Mouse (Mus musculus) gastrocnemius, postnatal 36 days (tissue): Measurements from ENCODE around the gene Psmd13. TPM values are rescaled to one million over a fixed set of nuclear protein-coding genes. Genes with fewer than 3 reads are reported as not detected.

ENCODE experiments used
- DNase-seq, 2 experiments: peaks; one replicate each; pipeline ENCODE4 v3.0.0; 2022
- intact Hi-C: fragments of 180-260 bp; cut with DNase I; formaldehyde crosslinking; loops from one replicate; pipeline ENCODE4 v1.15.1; 2025
- long read RNA-seq, 2 experiments: library from polyadenylated mRNA; stranded (forward); transcript quantifications; one replicate each; pipeline ENCODE4 v2.0.0; 2021
- total RNA-seq, 2 experiments: library from RNA; stranded (reverse); gene quantifications; 2 replicates each; pipeline ENCODE4 v1.2.3; 2021

Psmd13 gene
- total RNA-seq, result 10 to 100 TPM; 78.3 to 78.9 TPM
- long read RNA-seq, experiment 1, transcript Psmd13-201 (13 exons, 1,989 nt), result major isoform, 66 of 94 reads
- long read RNA-seq, experiment 1, partial matches to known transcripts, result 3 of 94 reads
- long read RNA-seq, experiment 1, other reads (novel, unspliced or antisense), result 25 of 94 reads
- long read RNA-seq, experiment 2, transcript Psmd13-201 (13 exons, 1,989 nt), result major isoform, 101 of 128 reads
- long read RNA-seq, experiment 2, partial matches to known transcripts, result 23 of 128 reads
- long read RNA-seq, experiment 2, other reads (novel, unspliced or antisense), result 4 of 128 reads

DNA sequence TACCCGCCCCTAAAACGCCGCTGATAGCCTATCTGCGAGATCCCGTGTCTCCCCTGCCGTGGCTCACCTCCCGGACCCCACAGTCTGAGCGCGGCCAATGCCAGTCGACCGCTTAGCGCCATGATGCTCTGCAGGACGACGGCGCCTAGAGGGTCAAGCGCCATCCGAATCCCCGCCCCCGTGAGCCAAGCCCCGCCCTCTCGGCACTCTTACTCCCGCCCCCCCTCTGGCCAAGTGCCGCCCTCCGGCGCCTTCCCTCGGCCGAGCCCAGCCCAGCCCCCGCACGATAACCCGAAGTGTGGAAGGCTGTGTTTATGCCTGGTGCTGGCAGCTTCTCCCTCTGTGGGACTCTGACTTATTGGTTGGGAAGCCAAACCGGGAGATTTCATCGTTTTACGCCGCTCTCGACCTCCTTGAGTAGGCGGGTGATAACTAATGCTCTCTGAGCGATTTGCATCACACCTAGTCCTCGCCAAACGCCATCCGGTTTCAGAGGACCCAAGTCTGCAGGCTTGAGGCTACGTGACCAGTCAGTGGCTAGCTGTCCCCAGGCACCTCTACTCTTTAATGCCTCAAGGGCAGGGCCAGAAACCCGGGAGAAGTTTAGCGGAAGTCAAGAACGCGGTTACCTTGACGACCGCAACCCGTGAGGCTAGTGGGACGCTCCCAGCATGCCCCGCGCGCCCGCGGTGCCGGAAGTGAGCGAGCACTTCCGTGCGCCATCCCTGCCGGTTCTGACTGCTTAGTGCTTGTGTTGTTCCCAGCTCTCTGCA is at the start of gene Psmd13, which contains the start of gene Sirt3:
TSS of gene Psmd13 (plus strand) at position 273 of the 773 bp plus-strand sequence.
TSS of gene Sirt3 (minus strand) at position 614 of the 773 bp plus-strand sequence.
- DNase-seq, result peak; percentile 88 to 91
- intact Hi-C loops, result loop anchor here (2.0 kb wide), 1 partner anchor 25 kb away; the partner anchor contains the start of genes Bet1l, Gm45785 and Ric8a

DNA sequence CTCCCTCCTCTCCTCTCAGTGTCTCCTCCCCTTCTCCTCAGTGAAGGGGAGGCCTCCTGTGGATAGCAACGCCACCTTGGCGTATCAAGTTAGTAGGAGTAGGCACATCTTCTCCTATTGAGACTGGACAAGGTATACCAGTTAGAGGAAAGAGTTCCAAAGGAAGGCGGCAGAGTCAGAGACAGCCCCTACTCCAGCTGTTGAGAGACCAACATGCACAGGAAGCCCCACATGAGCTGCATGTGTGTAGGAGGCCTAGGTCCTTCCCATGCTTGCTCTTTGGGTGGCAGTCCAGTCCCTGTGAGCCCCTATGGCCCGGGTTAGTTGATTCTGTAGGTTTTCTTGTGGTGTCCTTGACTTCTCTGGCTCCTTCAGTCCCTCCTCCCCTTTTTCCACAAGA is 48.4 kb upstream of the Psmd13 start:
- DNase-seq, result no peak

GRCm38 (mm10) chr7:140834968-140835757 is 46.6 kb upstream of the Psmd13 start, which contains the start of gene Urah:
Gene Urah (plus strand): TSS chr7:140835018.
- DNase-seq, result no peak
- intact Hi-C loops, result no loop called here

More for the DNA sequence above, 48.4 kb upstream of the Psmd13 start:
- intact Hi-C loops, result no loop called here

DNA sequence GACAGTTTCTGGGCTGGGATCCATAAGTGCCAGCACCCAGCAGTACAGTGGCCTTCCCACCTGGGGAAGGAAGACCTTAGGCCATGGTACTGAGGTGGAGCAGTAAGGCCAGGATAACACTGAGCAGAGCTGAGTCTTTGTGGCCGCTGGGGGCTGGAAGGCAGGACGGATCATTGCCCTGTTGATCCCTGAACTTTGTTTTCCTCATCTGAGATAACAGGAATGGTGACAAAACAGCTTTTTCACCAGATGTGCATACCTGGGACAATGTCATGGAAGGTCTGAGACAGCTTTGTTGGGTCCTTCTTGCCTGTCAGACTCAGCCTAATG is 46.0 kb upstream of the Psmd13 start:
- DNase-seq, result no peak
- intact Hi-C loops, result no loop called here

GRCm38 (mm10) chr7:140836243-140837115 is 45.3 kb upstream of the Psmd13 start:
- DNase-seq, result no peak
- intact Hi-C loops, result no loop called here

DNA sequence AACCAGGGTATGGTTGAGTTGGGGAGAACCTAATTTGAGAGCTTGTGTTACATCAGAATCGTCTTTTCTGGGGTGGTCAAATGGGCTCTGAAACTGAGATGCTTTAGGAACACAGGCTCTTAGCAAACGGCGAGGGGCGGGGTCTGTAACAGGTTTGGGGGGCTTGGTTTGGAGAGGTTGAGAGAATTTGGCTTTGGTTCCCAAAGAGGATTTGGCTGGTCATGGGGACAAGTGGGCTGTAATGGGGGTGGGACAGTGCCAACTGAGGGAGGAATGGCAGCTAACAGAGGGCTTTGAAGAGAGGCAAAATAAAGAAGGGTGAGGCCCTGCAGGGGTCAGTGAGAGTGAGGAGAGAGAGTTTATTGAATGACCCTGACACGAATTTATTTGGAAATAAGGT is 42.2 kb upstream of the Psmd13 start:
- intact Hi-C loops, result no loop called here
- DNase-seq, result no peak

DNA sequence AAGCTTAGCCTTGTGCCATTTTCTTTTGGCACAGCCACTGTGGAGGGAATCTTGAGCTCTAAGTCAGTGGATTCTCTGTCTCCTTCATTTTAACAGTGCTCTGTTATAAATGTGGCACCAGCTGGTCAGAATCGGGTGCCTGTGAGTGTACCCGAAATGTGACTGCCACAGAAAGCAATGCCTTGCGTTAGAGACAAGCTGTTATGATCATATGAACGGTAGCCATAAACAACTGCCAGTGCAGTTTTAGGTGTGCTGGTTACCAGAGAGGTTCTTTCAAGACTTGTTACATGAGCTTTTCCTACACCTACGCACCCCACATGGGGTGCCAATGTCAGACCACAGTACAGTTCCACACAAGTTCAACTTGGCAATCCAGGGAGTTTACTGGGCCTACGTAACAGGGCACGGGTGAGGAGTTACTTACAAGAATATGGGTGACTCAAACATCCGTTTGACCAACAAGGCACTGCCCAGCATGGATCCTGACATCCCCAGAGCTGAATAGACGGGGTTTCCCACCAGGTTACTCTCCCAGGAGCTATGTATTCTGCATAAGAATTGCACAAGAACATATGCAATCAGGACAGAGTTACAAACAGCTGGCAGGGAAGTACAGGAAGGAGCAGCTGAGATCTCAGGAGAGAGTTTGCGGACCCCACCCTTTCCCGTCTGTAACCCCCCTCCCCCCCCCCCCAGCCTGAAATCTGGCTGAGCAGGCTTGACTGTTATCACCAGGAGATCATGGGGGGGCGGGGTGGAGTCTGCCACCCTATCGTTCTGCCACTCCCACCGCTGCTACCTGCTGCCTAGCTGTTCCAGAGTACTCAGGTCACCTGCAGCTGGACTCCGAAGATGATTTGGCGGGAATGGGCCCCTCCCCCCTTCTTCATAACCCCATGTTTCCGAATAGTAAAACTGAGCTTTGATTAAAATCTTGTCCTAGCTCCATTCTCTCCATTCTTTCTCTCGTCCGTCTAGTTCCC is 40.7 kb upstream of the Psmd13 start:
- DNase-seq, result no peak
- intact Hi-C loops, result loop anchor here (5.0 to 10.0 kb wide), 2 partner anchors 206 to 334 kb away; partner anchors contain the start of gene Rnh1

DNA sequence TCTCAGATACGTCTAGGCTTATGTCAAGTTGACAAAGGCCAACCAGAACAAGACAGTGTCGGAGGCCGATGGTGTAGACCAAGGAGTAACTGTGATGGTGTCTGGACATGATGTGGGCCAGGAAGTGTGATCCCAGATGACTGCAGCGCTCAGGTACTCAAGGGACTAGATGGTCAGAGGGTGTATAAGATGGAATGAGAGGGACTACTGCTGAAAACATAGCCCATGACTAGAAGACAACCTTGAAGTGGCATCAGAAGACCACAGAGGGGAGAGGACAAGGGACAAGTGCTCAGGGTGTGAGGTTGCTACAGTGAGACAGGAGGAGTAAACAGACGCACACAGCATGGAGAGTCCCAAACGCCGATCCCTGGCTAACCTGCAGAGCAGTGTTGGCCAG is 38.0 kb upstream of the Psmd13 start:
- DNase-seq, result no peak
- intact Hi-C loops, result loop anchor here (5.0 to 10.0 kb wide), 2 partner anchors 203 to 331 kb away; partner anchors contain the start of gene Rnh1

GRCm38 (mm10) chr7:140844905-140845665 is 36.7 kb upstream of the Psmd13 start, which contains the start of gene Scgb1c1:
Gene Scgb1c1 (plus strand): TSS chr7:140845547.
- intact Hi-C loops, result loop anchor here (1.0 to 10.0 kb wide), 4 partner anchors 58 to 330 kb away; partner anchors contain the start of gene Rnh1
- peak; percentile 81 to 86 for DNase-seq

GRCm38 (mm10) chr7:140845683-140846082 is 36.1 kb upstream of the Psmd13 start:
- no peak for DNase-seq
- intact Hi-C loops, result loop anchor here (1.0 to 10.0 kb wide), 3 partner anchors 58 to 329 kb away; partner anchors contain the start of gene Rnh1

GRCm38 (mm10) chr7:140846676-140847075 is 35.1 kb upstream of the Psmd13 start:
- no peak for DNase-seq
- intact Hi-C loops, result loop anchor here (5.0 to 10.0 kb wide), 2 partner anchors 221 to 328 kb away; partner anchors contain the start of gene Rnh1

GRCm38 (mm10) chr7:140847755-140848580 is 33.8 kb upstream of the Psmd13 start, which contains the start of gene Odf3:
Gene Odf3 (plus strand): TSS chr7:140847805.
- intact Hi-C loops, result loop anchor here (5.0 to 10.0 kb wide), 2 partner anchors 219 to 327 kb away; partner anchors contain the start of gene Rnh1
- no peak for DNase-seq

DNA sequence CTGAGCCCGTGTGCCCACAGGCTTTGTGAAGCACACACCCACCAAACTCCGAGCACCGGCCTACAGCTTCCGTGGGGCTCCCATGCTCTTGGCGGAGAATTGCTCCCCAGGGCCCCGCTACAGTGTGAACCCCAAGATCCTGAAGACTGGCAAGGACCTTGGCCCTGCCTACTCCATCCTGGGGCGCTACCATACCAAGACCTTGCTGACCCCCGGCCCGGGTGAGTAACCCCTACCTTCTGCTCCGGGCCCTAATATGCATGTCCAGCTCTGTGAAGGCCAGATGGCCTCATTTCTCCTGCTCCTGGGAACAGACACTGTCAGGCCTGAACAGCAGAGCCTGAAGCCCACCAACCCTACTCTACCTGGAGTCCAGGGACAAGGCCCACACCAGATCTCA is 33.2 kb upstream of the Psmd13 start:
- no peak for DNase-seq
- intact Hi-C loops, result loop anchor here (5.0 to 10.0 kb wide), 2 partner anchors 219 to 326 kb away; partner anchors contain the start of gene Rnh1

DNA sequence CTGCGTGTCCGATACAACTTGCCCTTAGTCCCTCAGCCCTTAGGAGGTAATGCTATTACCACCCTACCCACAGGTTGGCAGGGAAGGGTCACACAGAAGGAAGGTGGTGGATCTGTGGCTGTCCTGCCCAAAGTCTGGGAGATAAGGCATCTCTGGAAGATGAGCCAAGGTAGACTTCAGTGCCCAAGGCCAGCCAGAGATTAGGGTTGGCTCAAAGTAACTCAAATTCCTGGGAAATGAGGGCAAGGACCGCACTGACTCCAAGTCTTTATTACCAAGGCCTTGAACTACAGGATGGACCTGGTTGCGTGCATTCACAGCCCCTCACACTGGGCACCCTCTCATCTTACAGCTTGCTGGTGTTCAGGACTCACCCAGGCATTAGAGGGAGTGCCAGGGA is 29.9 kb upstream of the Psmd13 start:
- intact Hi-C loops, result no loop called here
- no peak for DNase-seq

DNA sequence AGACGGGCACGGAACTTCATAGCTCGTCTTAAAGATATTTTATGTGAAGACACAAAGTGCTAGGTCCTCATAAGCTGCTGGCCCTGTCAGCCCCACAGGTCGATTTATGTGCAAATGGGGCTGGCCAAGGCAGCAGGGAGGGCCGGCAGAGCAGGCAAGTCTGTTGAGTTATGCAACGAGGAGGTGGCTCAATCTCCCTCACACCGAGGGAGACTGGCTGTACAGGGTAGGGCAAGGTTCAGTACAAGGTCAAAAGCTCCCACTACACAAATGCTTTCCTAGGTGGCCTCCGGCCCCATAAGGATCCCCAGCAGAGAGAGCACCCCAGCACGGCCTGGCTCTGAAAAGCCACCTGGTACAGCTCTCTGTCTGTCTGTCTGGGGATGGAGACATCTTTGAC is 28.4 kb upstream of the Psmd13 start:
- no peak for DNase-seq

DNA sequence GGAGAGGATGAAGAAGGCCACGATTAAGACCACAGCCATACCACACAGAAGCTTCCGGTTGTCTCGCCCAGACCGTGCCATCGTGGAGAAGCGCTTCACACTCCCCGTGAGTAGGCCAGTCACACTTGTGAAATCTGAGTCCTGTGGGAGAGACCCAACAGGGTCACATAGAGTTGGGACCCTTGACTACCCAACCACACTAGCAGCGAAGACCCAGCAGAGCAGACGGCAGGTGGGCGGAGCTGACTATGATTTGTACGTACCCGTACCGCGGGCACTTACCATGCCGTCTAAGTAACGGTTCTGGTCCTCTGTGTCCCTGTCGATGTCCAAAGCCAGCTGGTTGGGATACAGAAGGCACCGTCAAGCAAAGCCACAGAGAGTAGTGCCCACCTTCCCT is 27.3 kb upstream of the Psmd13 start:
- DNase-seq, result no peak
- intact Hi-C loops, result loop anchor here (2.0 kb wide), 1 partner anchor 48 kb away; no protein-coding TSS in a partner anchor

More for the DNA sequence above, 28.4 kb upstream of the Psmd13 start:
- intact Hi-C loops, result no loop called here
